Mouse (Mus musculus) right cerebral cortex, postnatal 25 days (tissue): ENCODE data around the gene Sys1.

Experiments used
- DNase-seq: peaks from one replicate; pipeline ENCODE4 v3.0.0; 2022

The Sys1 gene

DNA sequence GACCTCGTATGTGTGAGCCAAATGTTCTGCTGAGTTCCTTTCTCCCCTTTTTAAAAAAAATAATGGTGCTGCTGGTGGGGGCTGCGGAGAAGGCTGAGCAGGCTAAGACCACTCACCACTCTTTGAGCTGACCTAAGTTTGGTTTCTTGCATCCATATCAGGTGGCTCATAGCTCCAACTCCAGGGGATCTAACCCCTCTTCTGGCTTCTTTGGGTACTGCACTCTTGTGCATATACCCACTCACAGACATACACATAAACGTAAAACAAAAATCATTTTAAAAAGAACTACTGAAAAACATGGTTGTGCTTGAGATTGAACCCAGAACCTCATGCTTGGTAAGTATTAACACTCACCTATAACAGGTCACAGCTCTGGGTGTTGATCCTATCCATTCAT is 48.2 kb downstream of the Sys1 start:
- no peak for DNase-seq

DNA sequence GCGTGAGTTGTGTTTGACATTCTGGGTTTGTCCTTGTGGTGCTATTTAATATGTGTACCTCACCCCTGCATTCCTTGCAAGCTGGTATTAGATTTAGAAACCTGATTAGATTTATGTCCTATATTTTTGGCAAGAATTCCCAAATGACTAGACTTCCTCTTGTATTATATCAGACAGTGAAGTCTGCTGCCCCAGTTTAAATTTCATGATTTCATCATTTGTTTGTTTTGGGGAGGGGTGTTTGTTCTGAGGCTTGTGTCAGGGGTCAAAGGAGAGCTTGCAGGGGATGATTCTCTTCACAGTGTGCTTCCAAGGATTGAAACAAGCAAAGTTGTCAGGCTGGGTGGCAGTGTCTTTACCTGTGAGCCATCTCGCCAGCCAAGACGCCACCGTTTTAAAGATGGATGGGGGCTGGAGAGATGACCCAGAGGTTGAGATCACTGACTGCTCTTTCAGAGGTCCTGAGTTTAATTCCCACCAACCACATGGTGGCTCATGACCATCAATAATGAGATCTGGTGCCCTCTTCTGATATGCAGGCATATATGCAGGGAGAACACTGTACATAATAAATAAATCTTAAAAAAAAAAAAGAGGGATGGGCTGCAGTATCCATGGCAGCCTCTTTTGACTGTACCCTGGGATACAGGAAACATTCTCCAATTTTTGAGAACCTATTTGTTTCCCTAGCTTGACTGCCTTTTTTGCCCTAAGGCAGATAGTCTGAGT is 49.0 kb downstream of the Sys1 start:
- DNase-seq = no peak

DNA sequence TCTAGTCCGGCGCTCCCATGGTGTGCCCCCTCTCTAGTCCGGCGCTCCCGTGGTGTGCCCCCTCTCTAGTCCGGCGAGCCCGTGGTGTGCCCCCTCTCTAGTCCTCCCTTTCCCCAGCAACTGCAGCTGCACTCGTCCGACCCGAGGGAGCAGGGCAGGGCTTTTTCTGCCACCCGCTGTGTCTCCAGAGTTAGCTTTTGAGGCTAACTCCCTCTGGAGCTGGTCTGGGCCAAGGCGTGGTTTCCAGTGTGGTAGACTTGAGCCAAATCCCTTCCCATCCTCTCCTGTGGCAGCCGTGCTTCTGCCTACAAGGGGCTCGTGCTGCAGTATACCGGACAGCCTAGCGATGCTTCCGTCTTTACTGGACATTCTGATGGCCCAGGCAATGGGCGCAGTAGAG is 51.0 kb downstream of the Sys1 start:
- no peak for DNase-seq

DNA sequence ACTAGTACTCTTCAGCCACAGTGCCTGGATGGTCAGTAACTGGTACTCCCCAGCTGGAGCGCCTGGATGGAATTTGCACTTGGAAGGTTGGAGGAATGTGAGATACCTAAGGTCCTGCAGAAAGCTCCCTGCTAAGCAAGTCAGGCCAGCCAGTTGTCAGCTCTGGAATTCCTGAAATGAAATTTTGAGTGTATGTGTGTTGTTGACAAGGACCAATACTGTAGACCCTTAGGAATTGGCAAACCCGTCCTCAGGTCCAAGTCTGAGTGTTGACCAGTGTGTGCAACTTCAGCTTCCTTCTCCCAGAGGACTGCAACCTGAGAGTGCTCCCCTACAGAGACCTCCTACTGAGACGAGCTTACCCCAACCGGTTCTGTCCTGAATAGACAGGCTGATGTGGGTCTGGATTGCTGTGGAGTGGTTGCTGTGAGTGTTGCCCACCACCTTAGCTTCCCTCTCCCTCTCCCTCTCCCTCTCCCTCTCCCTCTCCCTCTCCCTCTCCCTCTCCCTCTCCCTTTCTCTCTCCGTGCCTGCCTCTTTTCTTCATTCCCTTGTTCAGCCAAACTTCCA is 53.9 kb downstream of the Sys1 start:
- no peak for DNase-seq

DNA sequence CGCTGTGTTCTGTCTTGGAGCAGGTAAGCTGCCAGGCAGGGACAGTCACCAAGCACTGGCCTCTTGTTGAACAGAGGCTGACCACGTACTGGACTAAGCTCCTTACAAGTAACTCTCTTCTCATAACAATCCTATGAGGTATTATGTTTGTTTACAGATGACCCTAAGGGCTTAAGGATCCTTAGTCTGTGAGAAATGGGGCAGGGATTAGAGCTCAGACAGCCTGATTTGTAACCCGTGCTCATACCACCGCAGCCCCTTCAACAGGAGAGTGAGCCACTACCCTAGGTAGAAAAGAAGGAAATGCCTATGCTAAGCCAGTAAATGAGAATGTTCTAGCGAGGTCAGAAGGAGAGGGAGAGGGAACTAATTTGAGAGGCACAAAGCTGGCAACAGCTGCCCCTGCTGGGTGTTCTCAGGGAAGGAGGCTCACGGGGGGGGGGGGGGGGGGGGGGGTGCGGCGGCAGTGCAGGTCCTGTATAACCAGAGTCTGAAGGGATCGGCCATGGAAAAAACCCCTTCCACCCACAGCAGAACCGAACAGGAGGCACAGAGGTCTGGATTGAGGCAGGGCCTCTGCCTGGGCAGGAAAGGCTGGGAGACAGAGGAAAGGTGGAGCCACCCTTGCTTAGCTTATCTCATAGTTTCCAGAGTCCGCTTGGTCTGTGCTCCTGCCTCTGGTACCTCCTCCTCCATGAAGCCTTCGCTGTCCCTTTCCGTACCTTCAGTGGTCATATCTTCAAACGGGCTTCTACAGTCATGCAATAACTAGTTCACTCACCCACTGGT is 55.6 kb downstream of the Sys1 start:
- DNase-seq = no peak

DNA sequence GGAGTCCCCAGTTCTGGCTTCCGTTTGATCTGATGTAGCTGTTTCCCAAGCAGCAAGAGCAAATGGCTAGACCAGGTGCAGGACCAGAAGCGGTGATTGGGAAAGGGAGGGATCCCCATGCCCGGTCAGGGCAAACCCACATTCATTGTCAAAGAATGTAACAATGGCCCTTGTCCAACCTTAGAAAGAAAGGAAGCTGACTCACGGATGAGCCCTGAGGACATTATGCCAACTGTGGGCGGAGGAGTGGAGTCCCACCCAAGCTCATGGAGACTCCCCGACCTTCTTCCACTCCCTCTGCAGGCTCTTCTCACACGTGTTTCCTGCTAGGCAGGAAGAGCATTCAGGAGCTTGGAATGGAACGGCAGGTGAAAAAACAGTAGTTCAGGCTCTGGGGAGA is 56.6 kb downstream of the Sys1 start:
- no peak for DNase-seq

DNA sequence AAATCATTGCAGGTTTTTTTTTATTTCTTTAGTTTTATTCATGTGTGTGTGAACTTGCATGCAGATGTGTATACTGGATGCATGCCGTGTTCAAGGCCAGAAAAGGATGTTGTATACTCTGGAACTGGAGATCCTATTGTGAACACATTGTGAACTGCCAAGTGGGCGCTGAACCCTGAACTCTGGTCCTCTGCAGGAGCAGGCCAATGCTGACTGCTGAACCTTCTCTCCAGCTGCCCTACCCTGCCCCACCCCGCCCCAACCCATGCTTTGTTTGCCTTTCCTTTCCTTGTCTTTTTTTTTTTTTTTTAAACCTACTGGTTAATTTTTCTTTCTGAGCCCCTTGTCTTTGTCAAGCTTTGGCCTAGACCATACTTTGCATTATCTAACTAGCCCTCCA is 58.2 kb downstream of the Sys1 start:
- DNase-seq = no peak

DNA sequence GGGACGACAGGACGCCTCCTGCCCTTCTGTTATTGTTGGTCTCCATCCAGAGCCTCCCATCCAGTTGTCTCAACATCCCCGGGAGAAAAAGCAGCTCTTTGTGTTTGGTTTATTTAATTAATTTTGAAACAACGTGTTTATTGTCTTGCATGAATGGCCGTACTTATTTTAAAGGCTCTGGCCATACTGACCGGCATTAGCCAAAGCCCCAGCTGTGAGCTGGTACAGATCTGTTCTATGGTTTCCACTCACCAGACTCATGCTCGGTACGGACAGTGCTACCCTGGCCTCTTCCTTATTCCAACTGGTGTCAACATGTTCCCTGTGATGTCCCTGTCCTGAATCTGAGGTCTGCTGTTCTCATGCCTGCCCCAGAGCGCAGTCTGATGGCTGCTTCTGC is 59.1 kb downstream of the Sys1 start:
- DNase-seq = no peak

DNA sequence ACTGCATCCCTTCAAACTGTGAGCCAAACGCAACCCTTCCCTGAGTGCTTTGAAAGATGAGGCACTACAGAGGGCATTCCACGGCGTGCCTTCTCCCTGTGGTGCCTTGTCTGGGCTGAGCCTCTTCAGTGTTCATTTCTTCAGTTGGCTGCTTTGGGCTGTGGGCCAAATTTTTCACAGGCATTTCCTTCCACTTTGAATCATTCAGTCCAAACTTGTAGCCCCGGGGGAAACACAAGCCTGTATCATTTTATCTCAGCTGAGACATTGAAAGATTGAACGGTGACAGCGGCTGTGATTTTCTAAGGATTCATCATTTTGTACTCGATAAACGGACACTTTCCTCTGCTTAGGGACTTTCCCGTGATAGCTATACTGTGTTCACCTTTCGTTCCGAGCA is 59.8 kb downstream of the Sys1 start:
- no peak for DNase-seq

DNA sequence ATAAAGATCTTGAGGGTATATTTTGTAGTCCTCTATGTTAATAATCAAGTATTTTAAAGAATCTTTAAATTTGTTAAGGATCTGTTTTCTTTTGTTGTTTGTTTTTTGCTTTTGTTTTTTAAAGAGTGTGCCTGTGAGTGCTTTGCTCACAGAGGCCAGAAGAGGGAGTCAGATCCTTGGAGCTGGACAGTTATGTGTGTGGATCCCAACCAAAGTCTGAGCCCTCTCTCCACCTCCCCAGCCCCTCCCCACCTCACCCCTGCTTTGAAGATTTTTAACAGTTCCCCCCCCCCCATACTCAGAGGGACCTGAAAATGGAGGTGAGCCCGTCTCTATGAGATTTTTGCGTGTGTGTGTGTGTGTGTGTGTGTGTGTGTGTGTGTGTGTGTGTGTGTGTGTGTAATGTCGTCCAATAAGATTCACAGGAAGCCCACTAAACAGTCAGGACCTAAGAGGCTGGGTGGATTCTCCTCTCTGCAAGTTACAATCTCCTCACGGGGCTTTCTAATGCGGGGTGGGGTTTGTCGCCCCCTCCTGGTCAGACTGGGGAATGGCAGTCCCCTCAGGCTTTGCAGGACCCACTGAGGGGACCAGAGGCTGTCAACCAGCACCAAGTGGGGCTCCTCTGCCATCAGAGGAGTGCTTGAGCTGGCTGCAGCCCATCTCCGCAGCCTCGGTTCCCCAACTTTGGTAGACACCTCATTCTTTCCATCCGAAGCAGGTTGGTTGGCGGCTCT is 60.9 kb downstream of the Sys1 start:
- DNase-seq = peak; percentile 39

DNA sequence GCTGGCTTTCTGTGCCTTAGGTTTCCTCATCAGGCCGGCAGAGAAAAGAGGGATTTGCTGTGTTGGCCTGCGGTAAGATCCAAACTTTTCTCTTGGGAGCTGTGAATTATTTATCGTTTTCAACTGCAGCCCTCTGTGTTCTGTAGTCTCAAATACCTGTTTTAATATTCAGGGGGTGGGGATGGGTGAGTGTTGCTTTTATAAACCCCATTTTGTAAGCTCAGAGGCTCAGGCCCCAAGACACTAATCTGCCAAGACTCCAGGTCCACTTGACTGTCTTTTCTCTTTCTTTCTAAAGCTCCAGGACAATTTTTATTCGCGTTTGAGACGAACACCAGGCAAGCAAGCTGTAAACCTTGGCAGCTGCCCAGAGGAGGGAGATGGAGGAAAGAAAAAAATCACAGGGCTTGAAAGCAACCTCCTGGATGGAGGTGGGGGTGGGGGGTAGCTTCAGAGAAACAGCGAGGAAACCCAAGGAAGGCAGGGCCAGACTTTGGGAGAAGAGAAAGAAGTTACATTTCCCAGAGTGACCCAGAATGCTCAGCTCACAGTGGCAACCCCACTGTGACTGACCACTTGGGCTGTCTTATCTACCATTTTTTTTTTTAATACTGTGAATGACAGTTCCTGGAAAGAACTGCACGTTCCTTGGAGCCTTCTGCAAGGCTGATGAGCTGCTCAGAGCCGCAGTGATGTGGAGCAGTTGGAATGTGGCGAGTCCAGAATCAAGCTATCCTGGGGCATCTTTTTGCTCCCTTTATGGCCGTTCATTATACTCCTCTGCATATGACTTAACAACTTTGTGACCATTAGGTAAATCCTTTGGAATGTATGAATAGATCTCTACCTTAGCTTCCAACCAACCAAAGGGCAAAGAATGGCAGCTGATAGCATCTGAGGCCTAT is 61.8 kb downstream of the Sys1 start:
- DNase-seq = no peak

DNA sequence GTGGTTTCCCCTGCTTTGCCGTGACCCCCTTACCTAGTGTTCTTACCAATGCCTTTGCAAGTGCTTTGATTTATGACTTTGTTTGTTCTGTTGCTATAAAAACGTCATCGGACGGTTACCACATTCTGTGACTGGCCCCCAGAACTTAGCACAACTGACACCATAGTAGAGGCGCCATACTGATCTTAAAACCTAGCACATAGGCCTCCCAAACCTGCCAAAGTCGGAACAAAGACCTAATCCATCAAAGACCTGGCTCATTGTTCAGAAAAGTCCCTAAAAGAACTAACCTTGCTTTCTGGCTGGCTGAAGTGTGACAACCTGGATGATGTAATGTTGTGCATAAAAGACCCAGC is 62.4 kb downstream of the Sys1 start:
- DNase-seq = no peak

DNA sequence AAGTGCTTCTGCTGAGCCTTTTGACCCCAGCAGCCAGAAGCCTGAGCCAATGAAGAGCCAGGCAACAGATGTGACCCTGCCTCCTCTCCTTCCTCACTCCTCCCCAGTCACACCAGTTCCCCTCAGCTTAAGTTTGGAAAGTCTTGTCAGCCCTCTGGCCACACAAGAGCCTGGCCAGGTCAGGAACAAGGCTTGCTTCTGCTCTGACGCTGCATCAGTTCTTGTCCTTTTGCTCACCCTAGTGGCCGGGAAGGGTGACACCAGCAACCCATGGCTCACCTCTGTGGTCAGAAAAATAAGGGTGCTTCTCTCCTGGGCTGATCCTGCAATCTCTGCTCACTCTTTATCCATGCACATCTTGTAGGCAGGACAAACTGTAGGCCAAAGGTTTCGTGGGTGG is 64.0 kb downstream of the Sys1 start:
- no peak for DNase-seq

DNA sequence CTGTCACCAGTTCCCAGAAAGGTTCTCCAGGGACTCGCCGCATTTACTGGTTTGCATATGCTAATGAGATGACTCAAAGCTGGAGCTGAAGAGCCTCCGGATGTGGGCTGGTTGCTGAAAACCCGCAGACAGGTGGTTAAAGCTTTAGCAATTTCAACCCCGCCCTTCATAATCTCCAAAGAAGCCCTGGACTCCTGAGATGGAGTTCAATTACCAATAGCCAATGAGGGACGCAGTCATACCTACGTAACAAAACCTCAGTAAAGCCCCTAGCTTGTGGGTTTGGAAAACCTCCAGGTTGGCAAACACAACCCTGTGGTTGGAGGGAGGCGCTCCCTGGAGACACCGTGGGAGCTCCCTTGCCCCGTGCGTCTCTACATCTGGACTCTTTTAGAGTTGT is 65.1 kb downstream of the Sys1 start:
- no peak for DNase-seq

DNA sequence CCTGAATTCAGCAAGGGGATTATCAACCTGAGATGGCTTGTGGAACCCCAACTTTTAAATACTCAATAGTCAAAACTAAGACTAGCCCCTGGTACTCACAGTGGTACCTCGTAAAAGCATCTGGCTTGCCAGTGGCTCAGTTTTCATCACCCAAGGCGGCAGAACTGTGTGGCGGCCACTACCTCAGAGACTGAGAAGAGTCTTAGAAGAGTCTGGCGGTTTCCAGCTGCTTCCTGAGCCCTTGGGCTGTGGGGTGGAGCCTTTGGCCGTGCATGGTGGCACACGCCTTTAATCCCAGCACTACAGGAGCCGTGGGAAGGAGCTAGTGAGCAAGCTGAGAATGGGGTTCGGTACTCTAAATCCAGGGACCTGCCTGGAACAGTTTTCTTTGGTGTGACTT is 65.5 kb downstream of the Sys1 start:
- no peak for DNase-seq

DNA sequence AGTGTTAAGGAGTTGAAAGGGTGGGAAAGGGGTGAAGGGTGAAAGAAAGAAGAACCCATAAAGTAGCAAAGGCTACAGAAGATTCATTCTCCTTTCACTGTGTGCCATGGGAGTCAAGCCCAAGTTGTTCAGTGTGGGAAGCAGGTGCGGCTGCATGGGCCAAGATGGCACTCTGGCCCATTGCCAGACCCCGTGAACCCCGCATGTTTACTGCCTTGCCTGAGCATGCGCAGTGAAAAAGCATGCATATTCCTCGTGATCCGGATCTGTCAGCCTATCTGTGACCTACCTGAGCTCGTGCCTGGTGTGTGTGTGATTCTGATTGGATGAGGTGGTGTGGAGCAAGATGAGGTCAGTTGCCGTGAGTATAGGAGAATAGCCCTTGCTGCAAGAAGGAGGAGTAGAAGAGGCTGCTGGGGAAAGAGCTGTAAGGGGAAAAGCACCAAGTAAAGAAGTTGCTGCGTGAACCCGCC is 66.6 kb downstream of the Sys1 start:
- DNase-seq = no peak

DNA sequence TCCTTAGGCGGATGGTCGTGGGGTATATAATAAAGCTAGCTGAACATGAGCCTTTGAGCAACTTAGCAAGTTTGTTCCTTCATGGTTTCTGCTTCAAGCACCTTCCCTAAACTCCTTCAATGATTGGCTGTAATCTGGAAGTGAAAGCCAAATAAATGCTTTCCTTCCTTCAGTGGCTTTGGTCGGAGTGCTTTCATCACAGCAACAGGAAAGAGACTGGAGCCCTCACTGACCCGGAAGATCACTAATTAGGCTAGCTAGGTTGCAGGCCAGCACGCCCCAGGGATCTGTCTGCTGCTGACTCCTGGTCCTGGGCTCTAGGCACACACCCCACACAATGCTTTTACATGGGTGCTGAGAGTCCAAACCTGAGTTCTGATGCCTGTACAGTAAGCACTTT is 71.8 kb downstream of the Sys1 start:
- no peak for DNase-seq
